Mouse (Mus musculus) layer of hippocampus, adult 9-10 months (tissue): ENCODE measurements around the gene Tnfrsf21.

Experiments used
- DNase-seq: peaks from one replicate; pipeline ENCODE4 v3.0.0; 2022; ENCODE audit warnings: low spot score

Tnfrsf21 gene

GRCm38 (mm10) chr17:43016371-43017331, at the start of gene Tnfrsf21:
Gene Tnfrsf21, plus strand, starts transcription at chr17:43016555.
- DNase-seq, result peak; percentile 91

GRCm38 (mm10) chr17:42968174-42968573, 48.2 kb upstream of the Tnfrsf21 start:
- no peak for DNase-seq

- DNase-seq, result no peak
Measured at GRCm38 (mm10) chr17:42975312-42975996, 40.9 kb upstream of the Tnfrsf21 start.

- no peak for DNase-seq
Measured at GRCm38 (mm10) chr17:42977766-42978165, 38.6 kb upstream of the Tnfrsf21 start.

GRCm38 (mm10) chr17:42978345-42978744, 38.0 kb upstream of the Tnfrsf21 start:
- no peak for DNase-seq

GRCm38 (mm10) chr17:42981806-42982205, 34.5 kb upstream of the Tnfrsf21 start:
- DNase-seq, result no peak

- DNase-seq, result no peak
Measured at GRCm38 (mm10) chr17:42982568-42982967, 33.8 kb upstream of the Tnfrsf21 start.

- DNase-seq, result no peak
Measured at GRCm38 (mm10) chr17:42985837-42986589, 30.3 kb upstream of the Tnfrsf21 start.

- DNase-seq, result no peak
Measured at GRCm38 (mm10) chr17:42987692-42988091, 28.7 kb upstream of the Tnfrsf21 start.

GRCm38 (mm10) chr17:42989981-42990380, 26.4 kb upstream of the Tnfrsf21 start:
- DNase-seq, result peak; percentile 10

- DNase-seq, result no peak
Measured at GRCm38 (mm10) chr17:42991112-42991511, 25.2 kb upstream of the Tnfrsf21 start.

GRCm38 (mm10) chr17:42999446-42999977, 16.8 kb upstream of the Tnfrsf21 start:
- DNase-seq, result no peak

- no peak for DNase-seq
Measured at GRCm38 (mm10) chr17:43000598-43000997, 15.8 kb upstream of the Tnfrsf21 start.

GRCm38 (mm10) chr17:43012718-43013117, 3.6 kb upstream of the Tnfrsf21 start:
- no peak for DNase-seq

GRCm38 (mm10) chr17:43017341-43018052, 1.1 kb downstream of the Tnfrsf21 start:
- DNase-seq, result no peak

GRCm38 (mm10) chr17:43018071-43018470, 1.7 kb downstream of the Tnfrsf21 start:
- no peak for DNase-seq

GRCm38 (mm10) chr17:43019660-43020059, 3.3 kb downstream of the Tnfrsf21 start:
- DNase-seq, result no peak

- no peak for DNase-seq
Measured at GRCm38 (mm10) chr17:43021017-43021416, 4.7 kb downstream of the Tnfrsf21 start.

GRCm38 (mm10) chr17:43022056-43022455, 5.7 kb downstream of the Tnfrsf21 start:
- DNase-seq, result no peak

GRCm38 (mm10) chr17:43023637-43024217, 7.4 kb downstream of the Tnfrsf21 start:
- no peak for DNase-seq

GRCm38 (mm10) chr17:43024531-43024930, 8.2 kb downstream of the Tnfrsf21 start:
- no peak for DNase-seq
